Mouse (Mus musculus): ENCODE results near the gene Cyp2g1. TPM values are rescaled to one million over a fixed set of nuclear protein-coding genes. Genes with fewer than 3 reads are reported as not detected.
"Not testable (repeated sequence)": the region's sequence is repeated elsewhere in the genome, so short reads cannot be mapped to it uniquely, and the experiment has no call there.

The Cyp2g1 gene
- total RNA-seq, 1 experiment, result not detected

DNA sequence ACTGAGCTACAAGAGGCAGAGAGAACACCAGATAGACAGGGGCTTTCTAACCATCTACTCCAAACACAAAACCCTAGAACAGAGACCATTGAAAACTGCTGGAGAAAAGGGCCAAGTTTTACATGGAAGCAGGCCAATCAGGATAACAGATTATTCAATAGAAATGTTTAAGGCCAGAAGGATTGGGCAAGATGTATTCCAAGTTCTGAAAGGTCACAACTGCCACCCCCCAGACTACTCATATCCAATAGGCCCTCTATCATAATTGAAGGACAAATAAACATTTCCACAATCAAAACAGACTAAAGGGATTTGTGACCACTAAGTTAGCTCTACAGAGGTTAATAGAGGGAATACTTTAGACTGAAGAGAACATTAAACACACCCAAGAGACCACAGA, 41.4 kb downstream of the Cyp2g1 start:
- H3K4me3 ChIP-seq (ENCODE audit: insufficient read depth in 1 of 2, low read depth in 1 of 2, low read length in 2 of 2, poor library complexity in 1 of 2, severe bottlenecking in 1 of 2); in situ Hi-C loops (cut with MboI; ENCODE audit: low sequenced_read_pairs in 2 of 2, unreplicated experiment in 2 of 2); DNase-seq (ENCODE audit: low read depth, low spot score); H3K4me1 ChIP-seq (ENCODE audit: control insufficient read depth in 2 of 2, insufficient read depth in 2 of 2, low read length in 2 of 2, poor library complexity in 1 of 2); H3K36me3 ChIP-seq (ENCODE audit: control insufficient read depth, insufficient read depth, low read length, poor library complexity, severe bottlenecking); H3K9me3 ChIP-seq (ENCODE audit: control insufficient read depth, insufficient read depth, low read depth, low read length); H3K27ac ChIP-seq (ENCODE audit: insufficient read depth, low read depth, low read length, poor library complexity, severe bottlenecking); H3K9ac ChIP-seq (ENCODE audit: insufficient read depth, low read depth, low read length, poor library complexity, severe bottlenecking): not testable (repeated sequence)

Other genes starting within 250 kb of the Cyp2g1 start
- gene Vmn1r185, start 190.4 kb upstream of the Cyp2g1 start, total RNA-seq (2012; rRNA removed), result not detected in 2 replicates
- 1.1 and 1.7 TPM in 2 replicates for gene Cyp2b23, start 122.5 kb upstream of the Cyp2g1 start, total RNA-seq (2012; rRNA removed)
- gene Cyp2b19, start 51.8 kb upstream of the Cyp2g1 start, total RNA-seq (2012; rRNA removed), result not detected in 2 replicates
- gene Cyp2a5, start 26.4 kb downstream of the Cyp2g1 start, total RNA-seq (2012; rRNA removed), result not detected in 2 replicates
- gene Cyp2a22, start 130.5 kb downstream of the Cyp2g1 start, total RNA-seq (2012; rRNA removed), result not detected in 2 replicates
- gene Cyp2a12, start 220.2 kb downstream of the Cyp2g1 start, total RNA-seq (2012; rRNA removed), result not detected in 2 replicates

Measured in ES-E14 (cell line).